Mouse (Mus musculus): ENCODE data around the gene Anp32e.

- TF ChIP-seq CTCF (IDR thresholded peaks at IDR 0.05; ENCODE audit: borderline replicate concordance, insufficient read depth, low read length) = no peak
- no peak for TF ChIP-seq POLR2A (IDR thresholded peaks at IDR 0.05; ENCODE audit: low read depth, low read length)
Measured at GRCm38 (mm10) chr3:95980276-95980970, 51.4 kb downstream of the Anp32e start.
